Mouse (Mus musculus) liver, postnatal 0 days (tissue): ENCODE results near the gene Btnl4. TPM values are rescaled to one million over a fixed set of nuclear protein-coding genes. Genes with fewer than 3 reads are reported as not detected.
A peak's percentile ranks its signal among the peaks of the same experiment; 100 is the strongest.
"Not testable (repeated sequence)": the region's sequence is repeated elsewhere in the genome, so short reads cannot be mapped to it uniquely, and the experiment has no call there.

Source experiments
- ATAC-seq: fragments of 200-750 bp; cut with Nextera tagmentation; 2 replicates; pipeline ENCODE4 v1.8.0; 2017; ENCODE audit warnings: mild to moderate bottlenecking, moderate library complexity
- DNase-seq: peaks from one replicate; pipeline ENCODE4 v3.0.0-alpha.2; 2016
- H3K27ac ChIP-seq: fragments of 300-500 bp; sonication (generic); 2 replicates; pipeline ENCODE4 v1.5.1; 2014; ENCODE audit warnings: antibody characterized with exemption, moderate library complexity, mild to moderate bottlenecking, low read depth
- H3K27me3 ChIP-seq: fragments of 300-500 bp; sonication (generic); 2 replicates; pipeline ENCODE4 v1.6.1; 2014; ENCODE audit warnings: low read length, control low read depth, mixed read lengths; ENCODE audit not compliant: insufficient read depth
- H3K36me3 ChIP-seq: fragments of 300-500 bp; sonication (generic); replicated peaks from 2 replicates; pipeline ENCODE4 v1.6.1; 2014; ENCODE audit warnings: mild to moderate bottlenecking, control low read depth, low read length, moderate library complexity, mixed read lengths; ENCODE audit not compliant: insufficient read depth
- H3K4me1 ChIP-seq: fragments of 300-500 bp; sonication (generic); 2 replicates; pipeline ENCODE4 v1.6.1; 2014; ENCODE audit warnings: antibody characterized with exemption, mild to moderate bottlenecking, control low read depth; ENCODE audit not compliant: insufficient read depth
- H3K4me2 ChIP-seq: fragments of 300-500 bp; sonication (generic); 2 replicates; pipeline ENCODE4 v1.6.1; 2014; ENCODE audit warnings: low read depth, mild to moderate bottlenecking, low read length, moderate library complexity, mixed read lengths
- H3K4me3 ChIP-seq: fragments of 300-500 bp; sonication (generic); 2 replicates; pipeline ENCODE4 v1.5.1; 2014; ENCODE audit warnings: low read depth, low read length
- H3K9ac ChIP-seq: fragments of 300-500 bp; sonication (generic); replicated peaks from 2 replicates; pipeline ENCODE4 v1.6.1; 2014; ENCODE audit warnings: mild to moderate bottlenecking, moderate library complexity
- H3K9me3 ChIP-seq: fragments of 300-500 bp; sonication (generic); 2 replicates; pipeline ENCODE4 v1.6.1; 2016; ENCODE audit warnings: mild to moderate bottlenecking, control low read depth, low read length, mixed read lengths
- CTCF ChIP-seq: sonication (generic); IDR thresholded peaks from 2 replicates; pipeline ENCODE4 v1.5.1; 2016; ENCODE audit warnings: antibody characterized with exemption, low read depth
- EP300 ChIP-seq: IDR thresholded peaks from 2 replicates; pipeline ENCODE4 v1.6.1; 2016; ENCODE audit warnings: antibody characterized with exemption, low read depth, mild to moderate bottlenecking
- WGBS: fragments of 180-500 bp; shearing (Covaris S2); extraction: QIAGEN DNeasy Blood & Tissue Kit; methylation state at CpG from one replicate; pipeline ENCODE4 v1.1.7; 2014; ENCODE audit not compliant: insufficient replicate concordance; 5-methylcytosine and 5-hydroxymethylcytosine counted together
- polyA plus RNA-seq: library from polyadenylated mRNA; unstranded; fragments of >200 nt; fragmentation: Nextera tagmentation; extraction: Ambion mirVana; gene quantifications from 2 replicates; pipeline ENCODE4 v1.2.1, GENCODE M21; 2015

The Btnl4 gene
- polyA plus RNA-seq, 1 experiment from 2014 or later: not detected

DNA sequence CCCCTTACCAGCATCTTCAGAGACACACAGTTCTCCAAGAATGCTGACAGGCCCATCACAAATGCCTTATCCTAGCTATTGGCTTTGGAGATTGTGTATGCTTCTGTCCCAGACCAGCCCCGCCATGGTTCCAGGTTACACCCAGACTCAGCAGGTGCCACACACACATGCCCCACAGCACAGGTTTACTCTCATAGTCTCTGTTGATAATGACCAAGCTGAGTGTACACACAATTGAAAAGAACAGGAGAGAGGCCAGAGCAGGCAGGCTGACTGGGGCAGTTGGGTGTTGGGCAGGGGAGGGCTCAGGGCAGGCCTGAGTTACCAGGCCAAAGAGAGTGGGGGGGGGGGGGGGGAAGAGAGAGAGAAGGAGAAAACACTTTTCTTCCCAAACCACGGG, 691 bp downstream of the Btnl4 start:
- Histone ChIP-seq H3K9ac (no peak overlapping the region), H3K9me3 (no peaks in the 10 kb centered on the region), H3K4me2 (no peak overlapping the region), H3K4me1 (no peaks in the 10 kb centered on the region), H3K36me3 (no peaks in the 10 kb centered on the region), H3K27ac (no peak overlapping the region), H3K27me3 (no peaks in the 10 kb centered on the region), H3K4me3 (no peak overlapping the region)
- DNase-seq (no peak), ATAC-seq (no peak)
- 76% methylated on average over 1 of the region's 2 CpGs for WGBS
- no peak for TF ChIP-seq CTCF
- no peak for TF ChIP-seq EP300

DNA sequence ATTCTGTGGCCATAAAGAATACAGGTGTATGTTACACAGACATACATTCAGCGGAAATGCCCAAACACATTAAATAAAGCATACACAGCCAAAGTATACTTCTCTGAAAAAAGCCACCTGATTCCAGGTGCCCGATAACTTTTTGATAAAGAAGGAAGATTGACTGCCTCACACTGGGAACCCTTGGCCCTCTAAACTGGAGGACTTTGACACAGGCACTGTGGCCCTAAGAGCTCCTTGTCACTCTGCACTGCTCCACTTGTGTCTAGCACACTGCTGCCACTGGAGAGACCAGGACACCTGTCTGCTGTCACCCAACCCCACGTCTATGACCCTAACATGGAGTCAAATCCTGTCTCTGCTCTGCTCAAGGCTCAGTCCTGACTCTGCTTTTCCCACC, 2.1 kb downstream of the Btnl4 start:
- H3K4me2 ChIP-seq: no peak overlapping the region
- DNase-seq (no peak), ATAC-seq (no peak)
- no peaks in the 10 kb centered on the region for H3K4me1 ChIP-seq
- WGBS: 76% methylated on average over 3 of the region's 3 CpGs
- no peaks in the 10 kb centered on the region for H3K36me3 ChIP-seq
- H3K4me3 ChIP-seq: no peak overlapping the region
- H3K27ac ChIP-seq: no peak overlapping the region
- H3K27me3 ChIP-seq: no peaks in the 10 kb centered on the region
- H3K9ac ChIP-seq: no peak overlapping the region
- H3K9me3 ChIP-seq: no peaks in the 10 kb centered on the region
- TF ChIP-seq CTCF (no peak), EP300 (no peak)

DNA sequence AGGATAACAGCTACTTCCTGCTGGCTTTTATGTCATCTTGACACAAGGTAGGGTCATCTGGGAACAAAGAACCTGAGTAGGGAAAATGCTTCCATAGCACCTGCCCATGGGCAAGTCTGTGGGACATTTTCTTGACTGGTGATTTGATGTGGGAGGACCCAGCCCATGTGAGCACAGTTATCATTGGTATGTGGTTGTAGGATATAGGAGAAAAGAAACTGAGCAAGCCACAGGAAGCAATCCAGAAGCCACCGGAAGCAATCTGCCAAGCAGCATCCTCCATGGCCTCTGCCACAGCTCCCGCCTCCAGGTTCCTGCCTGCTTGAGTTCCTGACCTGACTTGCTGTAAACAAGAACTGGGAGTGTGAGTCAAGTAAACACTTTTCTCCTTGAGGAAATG, 6.6 kb downstream of the Btnl4 start:
- Histone ChIP-seq H3K27me3 (peaks cover 3% of the 10 kb centered on the region; the same call in 1 of the 2 replicates), H3K9me3 (no peaks in the 10 kb centered on the region), H3K4me2 (no peak overlapping the region), H3K4me3 (no peak overlapping the region), H3K9ac (no peak overlapping the region), H3K4me1 (no peaks in the 10 kb centered on the region), H3K27ac (no peak overlapping the region), H3K36me3 (no peaks in the 10 kb centered on the region)
- DNase-seq: no peak
- 31% methylated on average over 2 of the region's 2 CpGs for WGBS
- ATAC-seq: no peak
- no peak for TF ChIP-seq EP300
- TF ChIP-seq CTCF: no peak

DNA sequence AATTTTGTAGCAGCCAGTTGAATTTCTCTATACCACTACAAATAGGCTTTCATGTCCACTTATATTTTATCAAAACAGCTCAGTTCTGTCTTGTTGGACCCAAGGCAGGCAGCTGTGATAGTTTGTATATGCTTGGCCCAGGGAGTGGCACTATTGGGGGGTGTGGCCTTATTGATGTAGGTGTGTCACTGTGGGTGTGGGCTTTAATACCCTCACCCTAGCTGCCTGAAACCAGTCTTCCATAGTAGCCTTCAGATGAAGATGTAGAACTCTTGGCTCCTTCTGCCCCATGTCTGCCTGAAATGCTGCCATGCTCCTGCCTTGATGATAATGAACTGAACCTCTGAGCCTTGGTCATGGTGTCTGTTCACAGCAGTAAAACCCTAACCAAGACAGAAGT, 11.2 kb downstream of the Btnl4 start:
- DNase-seq, H3K27ac ChIP-seq, H3K4me2 ChIP-seq, H3K4me1 ChIP-seq, H3K27me3 ChIP-seq, H3K4me3 ChIP-seq, H3K9ac ChIP-seq, ATAC-seq, H3K9me3 ChIP-seq, H3K36me3 ChIP-seq: not testable (repeated sequence)

DNA sequence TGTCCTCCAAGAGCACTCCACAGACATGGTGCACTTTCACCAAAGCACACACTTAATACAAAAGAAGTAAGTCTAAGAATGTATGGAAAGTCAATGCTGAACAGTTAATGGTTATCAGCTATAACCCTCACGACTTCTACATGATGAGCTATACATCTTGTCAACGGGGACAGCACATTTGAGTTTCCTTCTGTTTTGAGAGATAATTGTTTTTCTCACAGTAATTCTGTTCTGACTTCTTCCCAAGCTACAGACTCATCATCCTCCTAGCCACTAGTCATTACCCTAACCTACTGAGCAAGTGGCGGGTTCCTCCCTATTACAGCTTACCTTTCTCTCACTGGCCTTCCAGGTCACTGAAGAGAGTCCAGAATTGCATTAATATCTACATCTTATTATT, 17.9 kb downstream of the Btnl4 start:
- Histone ChIP-seq H3K9ac (no peak overlapping the region), H3K4me2 (no peak overlapping the region), H3K4me1 (peaks cover 9% of the 10 kb centered on the region), H3K27ac (no peak overlapping the region), H3K4me3 (no peak overlapping the region), H3K36me3 (no peaks in the 10 kb centered on the region), H3K27me3 (no peaks in the 10 kb centered on the region), H3K9me3 (no peaks in the 10 kb centered on the region)
- TF ChIP-seq EP300: no peak
- TF ChIP-seq CTCF: no peak
- WGBS: 46% methylated on average over 3 of the region's 3 CpGs
- ATAC-seq: no peak
- no peak for DNase-seq

DNA sequence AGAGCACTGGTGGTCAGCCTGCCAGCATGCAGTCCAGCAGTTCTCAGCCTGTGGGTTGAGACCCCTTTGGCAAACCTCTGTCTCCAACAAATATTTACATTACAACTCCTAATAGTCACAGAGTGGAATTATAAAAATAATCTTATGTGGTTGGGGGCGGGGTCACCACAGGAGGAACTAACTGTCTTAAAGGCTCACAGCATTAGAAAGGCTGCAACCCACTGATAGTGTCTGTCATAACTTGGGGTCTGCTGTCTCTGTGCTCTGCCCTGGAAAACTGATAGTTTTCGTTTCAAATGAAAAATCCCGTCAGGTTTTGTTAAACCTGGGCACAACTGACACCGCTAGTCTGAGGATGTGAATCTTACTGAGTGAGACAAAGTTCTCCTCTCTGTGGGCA, 19.4 kb downstream of the Btnl4 start:
- Histone ChIP-seq H3K36me3 (no peaks in the 10 kb centered on the region), H3K4me2 (peak overlapping the region; percentile 26), H3K4me1 (peaks cover 9% of the 10 kb centered on the region), H3K27me3 (0 out of 2 replicates have a peak, but pooled peaks cover 3% of the 10 kb centered on the region), H3K4me3 (no peak overlapping the region), H3K9ac (no peak overlapping the region), H3K9me3 (no peaks in the 10 kb centered on the region), H3K27ac (no peak overlapping the region)
- no peak for ATAC-seq
- 34% methylated on average over 4 of the region's 4 CpGs for WGBS
- no peak for DNase-seq
- TF ChIP-seq EP300: no peak; the same call in 1 of the 2 replicates
- no peak for TF ChIP-seq CTCF

DNA sequence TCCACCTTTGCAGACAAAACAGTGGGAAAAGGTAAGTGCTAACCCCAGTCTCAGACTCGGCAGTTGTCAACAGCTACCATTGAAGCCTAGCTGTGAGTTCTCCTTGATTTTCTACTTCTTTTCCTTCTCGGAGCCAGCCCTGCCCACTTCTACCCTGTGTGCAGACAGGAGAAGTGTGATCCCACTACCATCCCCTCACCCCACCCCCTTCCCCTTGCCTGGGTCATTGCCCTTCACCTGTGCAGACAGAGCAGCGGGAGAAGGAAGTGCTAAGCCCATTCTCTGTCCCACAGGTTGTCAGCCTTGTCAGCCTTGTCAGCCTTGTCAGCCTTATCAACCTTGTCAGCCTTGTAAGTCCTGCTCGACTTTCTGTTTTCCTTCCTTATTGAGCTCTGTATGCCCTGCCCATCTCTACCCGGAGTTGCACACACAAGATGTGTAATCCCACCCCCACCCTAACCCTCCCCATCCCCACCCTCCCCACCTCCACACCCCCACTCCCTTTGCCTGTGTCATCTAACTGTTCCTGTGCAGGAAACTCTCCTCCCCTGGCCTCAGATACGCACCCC, 28.6 kb downstream of the Btnl4 start:
- no peak overlapping the region for H3K9ac ChIP-seq
- no peak overlapping the region for H3K4me3 ChIP-seq
- no peak for TF ChIP-seq EP300
- H3K27me3 ChIP-seq: no peaks in the 10 kb centered on the region
- peak; percentile 21; the same call in 1 of the 2 replicates for ATAC-seq
- 7% methylated on average over 6 of the region's 6 CpGs for WGBS
- no peak for DNase-seq
- H3K27ac ChIP-seq: no peak overlapping the region
- 0 out of 2 replicates have a peak, but pooled peaks cover 2% of the 10 kb centered on the region for H3K4me1 ChIP-seq
- H3K36me3 ChIP-seq: no peaks in the 10 kb centered on the region
- no peaks in the 10 kb centered on the region for H3K9me3 ChIP-seq
- peak overlapping the region; percentile 18; the same call in 1 of the 2 replicates for H3K4me2 ChIP-seq
